Comparison of ENCODE assay signal across 19 mouse cellular contexts in the genomic region with DNA sequence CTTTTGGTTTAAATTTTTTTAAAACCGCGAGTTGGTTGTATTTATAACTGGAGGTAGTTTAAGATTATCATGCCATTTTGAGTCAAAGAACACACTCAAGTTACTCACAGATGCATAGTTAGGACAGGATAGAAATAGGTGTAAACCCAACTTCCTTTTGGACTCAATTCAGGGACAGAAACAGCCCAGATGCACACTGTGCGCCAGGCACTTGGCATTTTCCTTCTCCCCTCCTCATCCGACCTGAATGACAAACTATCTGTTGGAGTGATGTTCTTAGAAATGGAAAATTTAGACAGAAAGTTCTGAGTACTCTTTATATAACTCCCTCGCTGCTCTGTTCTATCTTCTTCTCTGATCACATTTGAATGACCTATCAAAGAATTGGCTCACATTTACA. TPM values are rescaled to one million over a fixed set of nuclear protein-coding genes. Genes with fewer than 3 reads are reported as not detected.
"Had no signal": no experiment of that assay in that cellular context is flagged by ENCODE, and none has a peak within 500 bp of the region (broad histone marks: within the 10 kb centered on the region; RNA-seq: fewer than 3 reads in every experiment).

No protein-coding gene starts in this region.

- ATAC-seq: intestine, postnatal 0 days had no signal

- H3K9me3 ChIP-seq: liver, embryonic 13.5 days; neural tube, embryonic 12.5 days; neural tube, embryonic 15.5 days; stomach, embryonic 15.5 days had no signal

- H3K4me2 ChIP-seq: liver, embryonic 13.5 days; midbrain, embryonic 11.5 days; neural tube, embryonic 12.5 days; neural tube, embryonic 15.5 days; stomach, embryonic 15.5 days had no signal

- H3K9ac ChIP-seq: liver, embryonic 13.5 days; neural tube, embryonic 12.5 days; neural tube, embryonic 15.5 days; stomach, embryonic 15.5 days had no signal

- H3K27me3 ChIP-seq: liver, embryonic 13.5 days; neural tube, embryonic 12.5 days; neural tube, embryonic 15.5 days; stomach, embryonic 15.5 days had no signal

- H3K36me3 ChIP-seq: liver, embryonic 13.5 days; neural tube, embryonic 12.5 days; neural tube, embryonic 15.5 days; stomach, embryonic 15.5 days had no signal

- DNase-seq: kidney, adult 2 months; kidney, postnatal 36 days; layer of hippocampus, postnatal 36 days; liver, embryonic 13.5 days; lung, adult 2 months; lung, postnatal 14 days; lung, postnatal 4 days; midbrain, embryonic 14.5 days; right cerebral cortex, postnatal 14 days; spleen, adult 18-20 months; thymus, postnatal 25 days had no signal

- H3K4me1 ChIP-seq: liver, embryonic 13.5 days; neural tube, embryonic 12.5 days; neural tube, embryonic 15.5 days; stomach, embryonic 15.5 days had no signal

- H3K4me3 ChIP-seq: liver, embryonic 13.5 days; neural tube, embryonic 12.5 days; neural tube, embryonic 15.5 days; stomach, embryonic 15.5 days had no signal

- H3K27ac ChIP-seq: kidney, postnatal 0 days; liver, embryonic 13.5 days; neural tube, embryonic 12.5 days; neural tube, embryonic 15.5 days; stomach, embryonic 15.5 days had no signal

RNA-seq across cellular contexts. Expression of gene Gadl1, which starts 58.4 kb away (rescaled TPM):
- total RNA-seq: liver, adult 2 months; megakaryocyte-erythroid progenitor cell, adult 5-6 weeks had no signal
- polyA plus RNA-seq: kidney, adult 2 months; liver, adult 2 months had no signal
